8 mouse cellular contexts compared by ENCODE assay signal in genomic region chr15:102747286-102747640, GRCm38 (mm10). TPM values are rescaled to one million over a fixed set of nuclear protein-coding genes. Genes with fewer than 3 reads are reported as not detected.
A peak's percentile ranks its signal among the peaks of the same experiment; 100 is the strongest.
DNase-seq lines count a peak whose midpoint lies in the region; ATAC-seq and TF ChIP-seq lines count a peak whose summit lies in the region.

No protein-coding gene starts in this region.

- peak overlapping the region; percentile 87 for H3K27ac ChIP-seq in forebrain, embryonic 12.5 days
- 0 out of 2 replicates have a peak overlapping the region, but pooled peaks have one; percentile 26 for H3K27ac ChIP-seq in limb, embryonic 14.5 days (replicated peaks; ENCODE audit: low read depth, low read length)
- no peak overlapping the region for H3K27ac ChIP-seq in stomach, embryonic 16.5 days (ENCODE audit: low read length)

- H3K36me3 ChIP-seq in forebrain, embryonic 12.5 days (replicated peaks): no peaks in the 10 kb centered on the region
- H3K36me3 ChIP-seq in limb, embryonic 14.5 days (ENCODE audit: control insufficient read depth, insufficient read depth, low read length): no peaks in the 10 kb centered on the region
- H3K36me3 ChIP-seq in stomach, embryonic 16.5 days (ENCODE audit: control insufficient read depth, insufficient read depth, low read length): no peaks in the 10 kb centered on the region

- peak overlapping the region; percentile 79 for H3K4me2 ChIP-seq in forebrain, embryonic 12.5 days
- peak overlapping the region; percentile 97 for H3K4me2 ChIP-seq in limb, embryonic 14.5 days (replicated peaks; ENCODE audit: low read depth, low read length, severe bottlenecking)
- H3K4me2 ChIP-seq in stomach, embryonic 16.5 days (ENCODE audit: low read depth, low read length): peak overlapping the region; percentile 85

- under 1% methylated on average over 20 of the region's 20 CpGs for WGBS in forebrain, embryonic 12.5 days
- under 1% methylated on average over 19 of the region's 20 CpGs for WGBS in limb, embryonic 14.5 days
- 4% methylated on average over 20 of the region's 20 CpGs for WGBS in stomach, embryonic 16.5 days

- peaks cover 55% of the 10 kb centered on the region for H3K4me1 ChIP-seq in forebrain, embryonic 12.5 days
- H3K4me1 ChIP-seq in limb, embryonic 14.5 days (ENCODE audit: control insufficient read depth, insufficient read depth, low read length): peaks cover 23% of the 10 kb centered on the region
- peaks cover 13% of the 10 kb centered on the region for H3K4me1 ChIP-seq in stomach, embryonic 16.5 days (ENCODE audit: control insufficient read depth, insufficient read depth, low read length)

- peak overlapping the region; percentile 60 for H3K9ac ChIP-seq in forebrain, embryonic 12.5 days
- peak overlapping the region; percentile 69 for H3K9ac ChIP-seq in limb, embryonic 14.5 days (ENCODE audit: low read depth, low read length, severe bottlenecking)
- H3K9ac ChIP-seq in stomach, embryonic 16.5 days (ENCODE audit: low read length): peak overlapping the region; percentile 59

- H3K27me3 ChIP-seq in forebrain, embryonic 12.5 days: peaks cover 96% of the 10 kb centered on the region
- peaks cover 45% of the 10 kb centered on the region for H3K27me3 ChIP-seq in limb, embryonic 14.5 days (ENCODE audit: control insufficient read depth, insufficient read depth, low read length)
- H3K27me3 ChIP-seq in stomach, embryonic 16.5 days (ENCODE audit: control insufficient read depth, insufficient read depth, low read length): peaks cover 83% of the 10 kb centered on the region

- peak; percentile 1 for ATAC-seq in CD4-positive, CD25-positive, alpha-beta regulatory T cell, adult 4 months
- ATAC-seq in forebrain, embryonic 12.5 days (ENCODE audit: low FRiP score): 0 out of 2 replicates have a peak, but pooled peaks have one; percentile 0
- 0 out of 2 replicates have a peak, but pooled peaks have one; percentile 10 for ATAC-seq in limb, embryonic 14.5 days (ENCODE audit: low FRiP score, low read depth)
- ATAC-seq in stomach, embryonic 16.5 days (ENCODE audit: insufficient read depth, low FRiP score): no peak

- no peak; the same call in 1 of the 2 replicates for TF ChIP-seq POLR2A in limb, embryonic 14.5 days (IDR thresholded peaks at IDR 0.05; ENCODE audit: borderline replicate concordance, extremely low read depth, insufficient read depth, insufficient read length)

- H3K9me3 ChIP-seq in forebrain, embryonic 12.5 days: no peaks in the 10 kb centered on the region
- H3K9me3 ChIP-seq in limb, embryonic 14.5 days (ENCODE audit: control insufficient read depth, low read length): no peaks in the 10 kb centered on the region
- H3K9me3 ChIP-seq in stomach, embryonic 16.5 days (replicated peaks; ENCODE audit: control insufficient read depth, low read length): no peaks in the 10 kb centered on the region

- peak; percentile 48 for DNase-seq in embryo, embryonic 9.5 days (ENCODE audit: extremely low spot score)
- DNase-seq in embryo, embryonic 10.5 days (ENCODE audit: low spot score): no peak
- no peak for DNase-seq in limb, embryonic 14.5 days (ENCODE audit: low spot score)
- DNase-seq in adrenal gland, postnatal 4 days (ENCODE audit: low spot score in 2 of 2): no peak
- no peak for DNase-seq in c-Kit-positive CD71-positive TER-119-positive erythroid progenitor cells, embryonic 14.5 days (ENCODE audit: low spot score)

- peak overlapping the region; percentile 43 for H3K4me3 ChIP-seq in forebrain, embryonic 12.5 days (replicated peaks)
- H3K4me3 ChIP-seq in limb, embryonic 14.5 days (replicated peaks; ENCODE audit: low read length): peak overlapping the region; percentile 57
- H3K4me3 ChIP-seq in stomach, embryonic 16.5 days (replicated peaks; ENCODE audit: low read length): peak overlapping the region; percentile 54

RNA-seq across cellular contexts. Expression of gene Calcoco1, which starts 25.3 kb away (rescaled TPM):
- polyA plus RNA-seq in CD4-positive, CD25-positive, alpha-beta regulatory T cell, adult 4 months (2017; shearing (Covaris generic)): 10 to 100 TPM; 37.8 to 60.1 TPM
- polyA plus RNA-seq in forebrain, embryonic 12.5 days (2016; fragmentation: Nextera tagmentation; extraction: Ambion mirVana): 38.8 and 42.7 TPM in 2 replicates
- 54.7 and 57.5 TPM in 2 replicates for polyA plus RNA-seq in limb, embryonic 14.5 days (2012; rRNA removed)
- polyA plus RNA-seq in limb, embryonic 14.5 days (2014; fragmentation: Nextera tagmentation; extraction: Ambion mirVana): 56.6 and 62.9 TPM in 2 replicates
- polyA plus RNA-seq in stomach, embryonic 16.5 days (2015; fragmentation: Nextera tagmentation; extraction: Ambion mirVana): 36.8 and 37.7 TPM in 2 replicates
- 100 to 1,000 TPM; 118 to 120 TPM for total RNA-seq in adrenal gland, postnatal 4 days (2021)
